Mouse (Mus musculus) testis, postnatal 10 days (tissue): ENCODE measurements at regions not wholly inside any gene's neighbourhood (a gene's known extent, or its start where the extent isn't known, plus 50 kb on each side); places are given as distances from the start of the nearest gene placed in this dataset.

Source experiments
- DNase-seq: peaks from one replicate; pipeline ENCODE4 v3.0.0; 2021; ENCODE audit warnings: low spot score

- no peak for DNase-seq
Observed at GRCm38 (mm10) chr14:58180724-58181123, 110.4 kb downstream of the Fgf9 start.

- no peak for DNase-seq
Observed at GRCm38 (mm10) chr14:58175651-58176363, 105.5 kb downstream of the Fgf9 start.

- DNase-seq = no peak
Observed at GRCm38 (mm10) chr14:58174512-58174911, 104.2 kb downstream of the Fgf9 start.

- no peak for DNase-seq
Observed at GRCm38 (mm10) chr14:58168920-58169319, 98.6 kb downstream of the Fgf9 start.
